Mouse (Mus musculus) forebrain, embryonic 15.5 days (tissue): ENCODE results near the gene Pnpla7. TPM values are rescaled to one million over a fixed set of nuclear protein-coding genes. Genes with fewer than 3 reads are reported as not detected.
A peak's percentile ranks its signal among the peaks of the same experiment; 100 is the strongest.
"Not testable (repeated sequence)": the region's sequence is repeated elsewhere in the genome, so short reads cannot be mapped to it uniquely, and the experiment has no call there.

Experiments used
- ATAC-seq: fragments of 200-750 bp; cut with Nextera tagmentation; replicated peaks from 2 replicates; pipeline ENCODE4 v1.8.0; 2017; ENCODE audit warnings: mild to moderate bottlenecking, moderate TSS enrichment, moderate library complexity
- H3K27ac ChIP-seq: fragments of 300-500 bp; sonication (generic); replicated peaks from 2 replicates; pipeline ENCODE4 v1.5.1; 2015; ENCODE audit warnings: mild to moderate bottlenecking, inconsistent platforms
- H3K27me3 ChIP-seq: fragments of 300-500 bp; sonication (generic); 2 replicates; pipeline ENCODE4 v1.6.1; 2015; ENCODE audit warnings: inconsistent platforms
- H3K36me3 ChIP-seq: fragments of 300-500 bp; sonication (generic); 2 replicates; pipeline ENCODE4 v1.6.1; 2015; ENCODE audit warnings: mild to moderate bottlenecking, inconsistent platforms
- H3K4me1 ChIP-seq: fragments of 300-500 bp; sonication (generic); 2 replicates; pipeline ENCODE4 v1.6.1; 2015; ENCODE audit warnings: inconsistent platforms
- H3K4me2 ChIP-seq: fragments of 300-500 bp; sonication (generic); replicated peaks from 2 replicates; pipeline ENCODE4 v1.6.1; 2015; ENCODE audit warnings: mild to moderate bottlenecking, inconsistent platforms
- H3K4me3 ChIP-seq: fragments of 300-500 bp; sonication (generic); 2 replicates; pipeline ENCODE4 v1.5.1; 2015; ENCODE audit warnings: mild to moderate bottlenecking, inconsistent platforms
- H3K9ac ChIP-seq: fragments of 300-500 bp; sonication (generic); replicated peaks from 2 replicates; pipeline ENCODE4 v1.6.1; 2015; ENCODE audit warnings: mild to moderate bottlenecking, inconsistent platforms
- H3K9me3 ChIP-seq: fragments of 300-500 bp; sonication (generic); 2 replicates; pipeline ENCODE4 v1.6.1; 2016; ENCODE audit warnings: inconsistent platforms
- WGBS: fragments of 180-500 bp; shearing (Covaris S2); methylation state at CpG from one replicate; pipeline ENCODE4 v1.1.7; 2015; ENCODE audit warnings: mixed read lengths; 5-methylcytosine and 5-hydroxymethylcytosine counted together
- polyA plus RNA-seq: library from polyadenylated mRNA; unstranded; fragments of >200 nt; fragmentation: Nextera tagmentation; extraction: Ambion mirVana; gene quantifications from 2 replicates; pipeline ENCODE4 v1.2.1, GENCODE M21; 2015

Gene Pnpla7
- polyA plus RNA-seq, 1 experiment from 2014 or later, result 4.0 TPM

DNA sequence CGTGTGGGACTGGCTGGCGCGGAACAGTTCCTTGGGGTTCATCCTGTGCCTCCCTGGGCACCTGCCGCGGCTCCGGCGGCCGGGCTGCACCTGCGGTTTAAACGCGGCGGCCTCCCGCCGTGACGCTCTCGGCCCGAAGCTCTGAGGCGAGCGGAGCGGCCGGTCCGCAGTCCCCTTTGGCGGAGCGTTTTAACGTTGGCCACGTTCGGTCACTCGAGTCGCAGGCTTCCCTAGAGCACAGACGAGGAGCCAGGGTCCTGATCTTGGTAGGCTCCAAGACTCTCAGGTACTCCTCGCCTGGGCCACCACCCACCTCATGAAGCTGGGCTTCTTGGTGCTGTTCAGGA, 25.7 kb upstream of the Pnpla7 start:
- peak overlapping the region; percentile 84 for H3K9ac ChIP-seq
- no peaks in the 10 kb centered on the region for H3K27me3 ChIP-seq
- ATAC-seq, result 0 out of 2 replicates have a peak, but pooled peaks have one; percentile 2
- H3K4me1 ChIP-seq, result peaks cover 18% of the 10 kb centered on the region
- peak overlapping the region; percentile 93 for H3K4me2 ChIP-seq
- 0% methylated on average over 31 of the region's 31 CpGs for WGBS
- H3K27ac ChIP-seq, result peak overlapping the region; percentile 11; the same call in 1 of the 2 replicates
- H3K9me3 ChIP-seq, result no peaks in the 10 kb centered on the region
- H3K4me3 ChIP-seq, result peak overlapping the region; percentile 95
- H3K36me3 ChIP-seq, result peaks cover 34% of the 10 kb centered on the region

DNA sequence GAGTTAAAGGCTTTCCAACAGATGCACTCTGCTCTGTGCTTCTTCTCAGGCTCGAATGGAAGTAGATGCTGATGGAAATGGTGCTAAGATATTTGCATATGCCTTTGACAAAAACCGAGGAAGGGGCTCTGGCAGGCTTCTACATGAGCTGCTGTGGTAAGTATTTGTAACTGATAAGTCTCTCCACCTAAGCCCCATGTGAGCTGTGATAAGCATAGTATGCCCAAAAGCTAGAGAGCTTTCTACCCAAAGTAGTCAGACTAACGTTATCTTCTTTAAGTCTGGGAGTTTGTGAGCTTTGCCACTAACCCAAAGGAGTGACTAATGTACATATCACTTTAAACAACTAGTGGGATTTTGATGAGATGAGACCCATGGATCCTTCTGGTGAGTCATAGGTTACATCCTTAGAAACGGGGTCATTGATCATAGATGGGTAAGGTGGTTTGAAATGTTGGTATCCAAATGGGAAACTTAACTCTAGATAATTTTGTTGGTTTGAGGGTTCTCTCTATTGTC, 23.2 kb upstream of the Pnpla7 start:
- ATAC-seq, result no peak
- H3K27ac ChIP-seq, result no peak overlapping the region
- no peak overlapping the region for H3K4me3 ChIP-seq
- peaks cover 57% of the 10 kb centered on the region for H3K36me3 ChIP-seq
- no peak overlapping the region for H3K4me2 ChIP-seq
- 91% methylated on average over 4 of the region's 4 CpGs for WGBS
- H3K9me3 ChIP-seq, result no peaks in the 10 kb centered on the region
- no peak overlapping the region for H3K9ac ChIP-seq
- peaks cover 18% of the 10 kb centered on the region for H3K4me1 ChIP-seq
- H3K27me3 ChIP-seq, result no peaks in the 10 kb centered on the region

DNA sequence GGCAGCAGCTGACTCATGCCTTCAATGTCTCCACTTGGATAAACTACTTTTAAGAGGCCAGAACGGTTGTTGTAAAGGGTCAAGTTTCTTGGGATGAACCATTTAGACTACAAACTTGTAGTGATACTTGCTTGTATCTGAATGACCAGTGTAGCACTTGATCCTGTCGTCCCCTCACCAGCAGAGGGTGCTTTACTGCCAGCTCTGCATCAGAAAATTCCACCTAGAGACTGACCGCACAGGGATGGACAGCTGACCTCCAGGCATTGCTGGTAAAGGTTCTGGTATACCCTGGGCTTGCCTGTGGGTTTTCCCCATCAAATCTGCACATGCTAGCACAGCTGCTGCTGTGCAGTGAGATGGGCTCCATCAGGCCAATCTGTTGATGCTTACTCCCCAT, 14.9 kb upstream of the Pnpla7 start:
- Histone ChIP-seq H3K9ac (no peak overlapping the region), H3K27ac (no peak overlapping the region), H3K4me3 (no peak overlapping the region), H3K9me3 (no peaks in the 10 kb centered on the region), H3K27me3 (no peaks in the 10 kb centered on the region), H3K36me3 (peaks cover 60% of the 10 kb centered on the region), H3K4me1 (peaks cover 12% of the 10 kb centered on the region), H3K4me2 (no peak overlapping the region)
- 35% methylated on average over 3 of the region's 3 CpGs for WGBS
- ATAC-seq, result no peak

DNA sequence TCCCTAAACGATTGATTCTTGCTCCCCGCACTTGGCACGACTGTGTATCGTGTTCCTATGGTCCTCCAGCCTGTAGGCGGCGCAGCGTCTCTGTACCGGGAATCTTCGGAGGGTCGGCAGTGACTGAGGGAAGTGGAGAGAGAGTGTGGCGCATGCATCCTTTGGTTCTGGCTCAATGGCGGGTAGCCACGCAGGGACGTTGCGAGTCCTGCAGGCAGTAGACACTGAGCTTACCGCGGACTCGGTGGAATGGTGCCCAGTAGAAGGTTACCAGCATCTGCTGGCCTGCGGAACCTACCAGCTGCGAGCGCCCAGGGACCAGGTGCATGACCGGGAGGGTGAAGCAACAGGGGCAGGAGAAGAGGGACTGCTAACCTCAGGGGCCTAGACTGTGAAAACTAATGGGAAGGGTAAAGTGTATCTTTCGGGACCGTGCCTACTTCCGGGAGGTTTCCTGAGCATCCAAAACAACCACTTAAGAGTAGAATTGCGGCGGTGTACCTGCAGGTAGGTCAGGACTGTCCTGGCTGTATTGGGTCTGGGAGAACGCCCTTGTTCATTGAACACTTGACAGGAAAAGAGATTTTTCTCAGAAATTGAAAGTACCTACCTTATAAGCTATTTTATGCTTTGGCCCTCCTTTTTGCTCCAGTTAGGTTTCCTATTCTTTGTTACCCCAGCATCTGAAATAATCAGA, 13.4 kb upstream of the Pnpla7 start, which contains the start of gene Dph7:
TSS of gene Dph7 (plus strand) at position 97 of the 697 bp plus-strand sequence.
- H3K9ac ChIP-seq, result peak within 1 kb of the TSS; percentile 91
- H3K36me3 ChIP-seq, result peaks cover 51% of the 10 kb centered on the region
- ATAC-seq, result peak; percentile 91
- WGBS, result under 1% methylated on average over 28 of the region's 28 CpGs
- peak within 1 kb of the TSS; percentile 70 for H3K27ac ChIP-seq
- no peaks in the 10 kb centered on the region for H3K27me3 ChIP-seq
- H3K4me3 ChIP-seq, result peak within 1 kb of the TSS; percentile 89
- no peaks in the 10 kb centered on the region for H3K9me3 ChIP-seq
- peak within 1 kb of the TSS; percentile 66 for H3K4me2 ChIP-seq
- peaks cover 12% of the 10 kb centered on the region for H3K4me1 ChIP-seq

DNA sequence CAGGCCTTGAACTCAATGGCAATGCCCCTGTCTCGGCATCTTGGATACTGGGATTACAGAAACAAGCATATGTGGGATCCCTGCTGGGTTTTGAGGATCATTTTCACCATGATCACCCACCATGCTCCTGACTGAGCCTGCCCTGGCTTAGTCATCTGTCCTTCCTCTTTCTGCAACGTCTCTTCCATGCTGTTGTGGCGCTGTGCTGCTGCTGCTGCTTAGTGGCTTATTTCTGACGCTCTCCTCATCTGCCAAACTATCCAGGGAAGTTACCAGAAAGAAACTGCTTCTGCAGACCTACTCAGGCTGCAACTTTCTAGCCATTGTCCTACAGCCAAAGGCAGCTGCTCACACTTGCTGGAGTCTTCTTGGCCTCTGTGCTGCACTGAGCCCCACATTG, 5.4 kb upstream of the Pnpla7 start:
- Histone ChIP-seq H3K27ac (no peak overlapping the region), H3K4me3 (no peak overlapping the region), H3K9me3 (no peaks in the 10 kb centered on the region), H3K27me3 (no peaks in the 10 kb centered on the region), H3K4me2 (no peak overlapping the region), H3K36me3 (peaks cover 63% of the 10 kb centered on the region), H3K4me1 (peaks cover 16% of the 10 kb centered on the region), H3K9ac (no peak overlapping the region)
- ATAC-seq, result no peak
- WGBS, result 85% methylated on average over 4 of the region's 4 CpGs

DNA sequence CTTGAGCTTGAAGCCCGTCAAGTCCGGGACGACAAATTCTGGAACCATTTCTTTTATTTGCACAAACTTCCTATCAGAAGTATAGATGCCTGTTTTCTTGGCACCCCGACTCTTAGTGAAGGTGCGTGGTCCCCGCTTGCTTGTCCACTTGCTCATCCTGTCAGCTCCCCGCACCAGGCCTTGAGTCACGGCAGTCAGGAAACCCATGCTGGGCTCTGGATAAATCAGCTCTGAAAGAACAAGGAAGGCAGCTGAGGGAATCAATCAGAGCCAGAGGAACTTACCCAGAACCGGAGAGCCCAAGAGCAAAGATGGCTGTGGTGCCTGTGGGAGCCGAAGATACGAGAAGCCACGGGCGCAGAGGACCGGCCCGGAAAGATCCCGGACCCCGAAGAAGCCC, 1.4 kb upstream of the Pnpla7 start:
- Histone ChIP-seq H3K9ac (peak overlapping the region; percentile 77), H3K4me2 (peak overlapping the region; percentile 99), H3K4me1 (peaks cover 24% of the 10 kb centered on the region), H3K27ac (peak overlapping the region; percentile 95), H3K36me3 (peaks cover 36% of the 10 kb centered on the region), H3K4me3 (peak overlapping the region; percentile 81)
- H3K9me3 ChIP-seq, H3K27me3 ChIP-seq: not testable (repeated sequence)
- 0 out of 2 replicates have a peak, but pooled peaks have one; percentile 0 for ATAC-seq
- under 1% methylated on average over 17 of the region's 17 CpGs for WGBS

DNA sequence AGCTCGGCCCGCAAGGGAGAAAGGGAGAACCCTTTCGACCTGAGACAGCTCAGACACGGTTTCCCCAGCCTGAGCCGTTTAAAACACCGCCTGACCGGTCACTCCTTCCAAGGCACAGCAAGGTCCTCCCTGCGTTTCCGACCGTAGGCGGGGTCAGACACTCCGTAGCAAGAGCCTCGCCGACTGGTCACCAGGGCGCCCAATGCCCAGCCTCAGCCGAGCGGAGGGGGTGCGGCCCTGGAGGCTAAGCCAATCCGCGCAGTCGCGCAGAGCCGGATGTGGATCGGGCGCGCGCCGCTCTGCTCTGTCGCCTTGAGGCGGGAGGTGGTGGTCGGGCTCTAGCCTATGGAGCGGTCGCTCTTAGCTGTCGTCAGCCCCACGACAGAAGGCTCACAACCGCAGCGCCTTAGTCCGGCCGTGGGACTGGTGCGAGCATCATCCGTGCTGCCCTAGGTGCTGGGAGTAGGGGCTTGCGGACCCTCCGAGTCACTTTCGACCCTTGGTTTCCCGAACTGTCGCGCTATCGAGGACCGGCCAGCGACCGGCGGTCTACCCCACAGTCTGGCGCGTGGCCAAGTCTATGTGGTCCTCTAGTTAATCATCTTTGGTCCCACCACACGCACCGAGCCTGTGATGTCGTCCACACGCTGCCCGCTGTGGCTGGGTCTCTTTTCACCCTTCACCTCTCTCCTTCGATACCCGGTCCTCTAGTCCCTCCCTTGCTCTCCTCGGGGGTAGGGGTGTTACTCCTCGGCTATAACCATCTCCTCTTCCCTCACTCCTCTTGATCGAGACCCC, 728 bp upstream of the Pnpla7 start, which contains the start of gene Mrpl41:
TSS of gene Mrpl41 (minus strand) at position 193 of the 798 bp plus-strand sequence.
- Histone ChIP-seq H3K9me3 (no peaks in the 10 kb centered on the region), H3K4me3 (peak within 1 kb of the TSS; percentile 81), H3K9ac (peak within 1 kb of the TSS; percentile 82), H3K4me2 (peak within 1 kb of the TSS; percentile 99), H3K27me3 (no peaks in the 10 kb centered on the region), H3K27ac (peak within 1 kb of the TSS; percentile 95), H3K4me1 (peaks cover 24% of the 10 kb centered on the region), H3K36me3 (peaks cover 30% of the 10 kb centered on the region)
- ATAC-seq, result peak; percentile 100
- WGBS, result under 1% methylated on average over 64 of the region's 64 CpGs

DNA sequence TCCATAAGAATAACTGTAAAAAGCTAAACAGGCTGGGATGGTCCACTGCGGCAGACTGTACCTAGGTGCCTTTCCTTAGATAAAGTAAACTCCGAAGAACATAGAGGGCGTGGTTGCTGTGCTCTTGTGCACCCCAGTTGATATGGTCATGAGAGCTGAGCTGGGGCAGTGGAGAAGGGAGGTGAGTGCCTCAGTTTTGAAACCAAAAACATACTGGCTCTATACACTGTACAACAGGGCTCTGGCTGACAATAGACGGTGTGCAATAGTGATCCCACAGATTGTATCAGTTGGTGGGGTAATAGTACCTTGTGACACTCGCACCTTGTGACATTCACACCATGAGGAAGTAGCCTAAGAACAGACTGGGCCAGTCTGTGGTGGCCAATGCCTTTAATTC, 1.1 kb downstream of the Pnpla7 start:
- no peak overlapping the region for H3K4me2 ChIP-seq
- peaks cover 13% of the 10 kb centered on the region for H3K36me3 ChIP-seq
- no peaks in the 10 kb centered on the region for H3K9me3 ChIP-seq
- H3K4me3 ChIP-seq, result no peak overlapping the region
- 90% methylated on average over 5 of the region's 5 CpGs for WGBS
- no peak overlapping the region for H3K27ac ChIP-seq
- H3K4me1 ChIP-seq, result peaks cover 24% of the 10 kb centered on the region
- H3K9ac ChIP-seq, result no peak overlapping the region
- H3K27me3 ChIP-seq, result no peaks in the 10 kb centered on the region
- no peak for ATAC-seq

DNA sequence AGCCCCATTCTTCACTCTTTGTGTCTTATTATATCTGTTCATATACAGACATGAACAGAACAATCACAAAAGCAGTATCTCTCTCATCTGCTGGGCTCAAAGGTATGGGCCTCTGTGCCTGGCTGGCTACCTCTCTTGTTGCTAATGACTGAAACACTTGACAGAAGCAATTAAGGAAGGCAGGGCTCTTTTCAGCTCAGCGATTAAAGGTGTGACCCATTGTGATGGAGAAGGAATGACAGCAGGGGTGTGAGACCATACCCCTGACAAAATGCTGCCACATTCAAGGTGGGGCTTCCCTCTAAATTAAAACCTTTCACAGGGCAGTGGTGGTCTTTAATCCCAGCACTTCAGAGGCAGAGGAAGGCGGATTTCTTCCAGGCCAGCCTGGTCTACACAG, 11.9 kb downstream of the Pnpla7 start:
- no peaks in the 10 kb centered on the region for H3K27me3 ChIP-seq
- H3K27ac ChIP-seq, result no peak overlapping the region
- no peaks in the 10 kb centered on the region for H3K4me1 ChIP-seq
- H3K36me3 ChIP-seq, result no peaks in the 10 kb centered on the region
- H3K4me3 ChIP-seq, result no peak overlapping the region
- no peak for ATAC-seq
- WGBS, result 62% methylated on average over 2 of the region's 2 CpGs
- no peak overlapping the region for H3K4me2 ChIP-seq
- no peaks in the 10 kb centered on the region for H3K9me3 ChIP-seq
- H3K9ac ChIP-seq, result no peak overlapping the region

DNA sequence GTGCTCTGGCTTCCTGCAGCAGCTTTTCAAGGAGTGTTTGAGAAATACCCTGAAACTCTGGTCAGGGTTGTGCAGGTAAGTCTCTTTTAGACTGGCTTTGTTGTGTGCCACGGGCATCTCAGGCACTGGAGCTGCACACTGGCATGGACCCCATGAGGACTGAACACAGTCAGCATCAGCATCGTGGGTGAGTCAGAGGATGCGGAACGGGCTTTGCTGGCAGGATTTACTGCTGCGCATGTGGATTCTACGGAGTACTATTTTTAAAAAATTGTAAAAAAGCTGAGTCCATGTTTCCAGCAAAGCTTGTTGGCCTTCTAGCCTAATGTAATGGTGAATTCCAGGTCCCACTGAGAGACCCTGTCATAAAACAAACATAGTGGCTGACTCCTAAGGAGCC, 19.5 kb downstream of the Pnpla7 start:
- WGBS, result 94% methylated on average over 6 of the region's 6 CpGs
- Histone ChIP-seq H3K9me3 (no peaks in the 10 kb centered on the region), H3K36me3 (no peaks in the 10 kb centered on the region), H3K9ac (no peak overlapping the region), H3K27ac (no peak overlapping the region), H3K4me1 (no peaks in the 10 kb centered on the region), H3K4me2 (no peak overlapping the region), H3K27me3 (no peaks in the 10 kb centered on the region), H3K4me3 (no peak overlapping the region)
- ATAC-seq, result no peak

DNA sequence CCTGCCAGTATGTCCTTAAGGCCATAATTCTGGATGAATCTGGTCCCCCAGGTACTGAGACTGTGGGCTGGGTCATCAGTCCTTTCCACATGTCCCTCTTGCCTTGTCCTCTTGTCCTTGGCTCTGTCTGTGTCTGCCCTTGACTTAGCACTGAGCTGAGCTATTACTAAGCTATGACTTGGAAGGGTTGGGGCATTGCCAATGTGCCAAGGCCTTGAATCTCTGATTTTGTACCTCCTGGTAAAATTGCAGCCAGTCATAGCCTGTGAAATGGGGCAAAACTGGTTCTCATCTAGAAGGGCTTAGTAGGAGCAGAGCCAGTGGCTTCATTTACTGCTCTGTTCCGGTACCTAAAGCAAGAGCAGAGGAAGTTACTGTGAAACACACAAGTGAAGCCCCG, 20.6 kb downstream of the Pnpla7 start:
- H3K9ac ChIP-seq, result no peak overlapping the region
- H3K36me3 ChIP-seq, result no peaks in the 10 kb centered on the region
- no peak overlapping the region for H3K4me3 ChIP-seq
- 93% methylated on average over 2 of the region's 2 CpGs for WGBS
- no peaks in the 10 kb centered on the region for H3K9me3 ChIP-seq
- no peaks in the 10 kb centered on the region for H3K27me3 ChIP-seq
- H3K4me1 ChIP-seq, result no peaks in the 10 kb centered on the region
- H3K4me2 ChIP-seq, result no peak overlapping the region
- H3K27ac ChIP-seq, result no peak overlapping the region
- ATAC-seq, result no peak

DNA sequence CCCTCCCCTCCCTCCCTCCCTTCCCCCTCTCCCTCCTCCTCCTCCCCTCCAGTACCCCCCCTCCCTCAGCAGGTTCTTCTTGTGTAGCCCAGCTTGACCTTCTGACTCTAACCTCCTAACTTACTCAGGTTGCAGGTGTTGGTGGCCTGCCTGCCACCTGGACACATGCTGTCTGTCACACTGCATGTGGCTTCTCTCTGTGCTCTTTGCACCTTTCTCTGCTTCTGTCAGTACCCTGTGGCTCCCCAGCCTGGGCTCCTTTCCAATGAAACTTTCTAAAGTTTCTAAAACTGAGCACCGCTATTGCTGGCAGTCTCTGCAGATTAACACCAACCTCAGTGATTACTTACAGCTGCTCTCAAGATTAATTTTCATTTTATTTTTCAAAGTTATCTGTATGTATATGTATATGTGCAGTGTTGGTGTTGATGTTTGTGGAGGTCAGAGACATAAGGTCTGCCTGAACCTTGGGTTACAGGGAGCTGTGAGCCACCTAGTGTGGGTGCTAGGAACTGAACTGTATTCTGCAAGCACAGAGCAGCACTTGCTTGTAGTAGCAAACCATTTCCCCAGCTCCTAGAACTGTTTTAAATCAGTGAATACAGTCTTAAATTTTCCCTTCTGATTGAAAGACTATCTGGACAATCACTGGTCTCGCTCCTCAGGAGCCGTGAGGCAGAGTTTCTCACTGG, 24.9 kb downstream of the Pnpla7 start:
- no peaks in the 10 kb centered on the region for H3K27me3 ChIP-seq
- no peaks in the 10 kb centered on the region for H3K36me3 ChIP-seq
- H3K4me2 ChIP-seq, result no peak overlapping the region
- H3K4me3 ChIP-seq, result no peak overlapping the region
- H3K9ac ChIP-seq, result no peak overlapping the region
- H3K27ac ChIP-seq, result no peak overlapping the region
- WGBS, result 81% methylated on average over 3 of the region's 3 CpGs
- no peak for ATAC-seq
- H3K4me1 ChIP-seq, result no peaks in the 10 kb centered on the region
- H3K9me3 ChIP-seq, result no peaks in the 10 kb centered on the region
